Mouse (Mus musculus) lung, adult 18-20 months (tissue): ENCODE measurements around the gene Zfyve21.

ENCODE experiments used
- DNase-seq, 2 experiments: peaks; one replicate each; pipeline ENCODE4 v3.0.0; 2022; ENCODE audit warnings: mixed read lengths in 2 of 2

Gene Zfyve21

GRCm38 (mm10) chr12:111813766-111814617 lies at the start of gene Zfyve21, which contains the start of gene Xrcc3:
Gene Zfyve21 (plus strand): TSS chr12:111814170.
Gene Xrcc3 (minus strand): TSS chr12:111813873.
- peak; percentile 99 for DNase-seq

- DNase-seq = no peak
Observed at GRCm38 (mm10) chr12:111766313-111767236, 47.4 kb upstream of the Zfyve21 start.

- no peak for DNase-seq
Observed at GRCm38 (mm10) chr12:111768322-111768928, 45.5 kb upstream of the Zfyve21 start.

GRCm38 (mm10) chr12:111769306-111769705 lies 44.7 kb upstream of the Zfyve21 start:
- peak; percentile 56 to 70 for DNase-seq

GRCm38 (mm10) chr12:111769816-111770577 lies 44.0 kb upstream of the Zfyve21 start:
- DNase-seq = no peak

GRCm38 (mm10) chr12:111770651-111771050 lies 43.3 kb upstream of the Zfyve21 start:
- DNase-seq = no peak

GRCm38 (mm10) chr12:111774156-111774555 lies 39.8 kb upstream of the Zfyve21 start:
- no peak for DNase-seq

- no peak for DNase-seq
Observed at GRCm38 (mm10) chr12:111774845-111775244, 39.1 kb upstream of the Zfyve21 start.

GRCm38 (mm10) chr12:111777919-111778318 lies 36.1 kb upstream of the Zfyve21 start:
- DNase-seq = no peak

- no peak for DNase-seq
Observed at GRCm38 (mm10) chr12:111779544-111779943, 34.4 kb upstream of the Zfyve21 start.

GRCm38 (mm10) chr12:111785174-111785573 lies 28.8 kb upstream of the Zfyve21 start:
- no peak for DNase-seq

GRCm38 (mm10) chr12:111787015-111787414 lies 27.0 kb upstream of the Zfyve21 start:
- DNase-seq = no peak

GRCm38 (mm10) chr12:111790090-111790489 lies 23.9 kb upstream of the Zfyve21 start:
- no peak for DNase-seq

- DNase-seq = no peak
Observed at GRCm38 (mm10) chr12:111790631-111791030, 23.3 kb upstream of the Zfyve21 start.

GRCm38 (mm10) chr12:111791474-111792104 lies 22.4 kb upstream of the Zfyve21 start:
- no peak for DNase-seq

- DNase-seq = peak in 1 of 2 experiments; percentile 31
Observed at GRCm38 (mm10) chr12:111794102-111794501, 19.9 kb upstream of the Zfyve21 start.

GRCm38 (mm10) chr12:111794526-111795179 lies 19.3 kb upstream of the Zfyve21 start:
- no peak for DNase-seq

GRCm38 (mm10) chr12:111795180-111795895 lies 18.6 kb upstream of the Zfyve21 start:
- no peak for DNase-seq

- no peak for DNase-seq
Observed at GRCm38 (mm10) chr12:111797251-111797650, 16.7 kb upstream of the Zfyve21 start.

GRCm38 (mm10) chr12:111798493-111798892 lies 15.5 kb upstream of the Zfyve21 start:
- no peak for DNase-seq
